In genomic region chr6:39295727-39296411, GRCm38 (mm10) we compare ENCODE assay signal across 8 mouse cellular contexts.
DNase-seq lines count a peak whose midpoint lies in the region; ATAC-seq lines count a peak whose summit lies in the region.
"Had no signal": no experiment of that assay in that cellular context is flagged by ENCODE, and none has a peak within 500 bp of the region (broad histone marks: within the 10 kb centered on the region; RNA-seq: fewer than 3 reads in every experiment).

No protein-coding gene starts in this region.

- ATAC-seq in limb, embryonic 11.5 days (ENCODE audit: insufficient number of reproducible peaks, low FRiP score, low TSS enrichment, low read depth), result no peak
- ATAC-seq: midbrain, embryonic 15.5 days had no signal

- no peaks in the 10 kb centered on the region for H3K4me1 ChIP-seq in limb, embryonic 11.5 days (ENCODE audit: control insufficient read depth, insufficient read depth, low read length)
- H3K4me1 ChIP-seq: midbrain, embryonic 15.5 days had no signal

- H3K9ac ChIP-seq in limb, embryonic 11.5 days (ENCODE audit: low read length), result 0 out of 2 replicates have a peak overlapping the region, but pooled peaks have one; percentile 12
- H3K9ac ChIP-seq: midbrain, embryonic 15.5 days had no signal

- no peak overlapping the region for H3K4me3 ChIP-seq in limb, embryonic 11.5 days (ENCODE audit: low read depth, low read length)
- H3K4me3 ChIP-seq: midbrain, embryonic 15.5 days had no signal

- no peaks in the 10 kb centered on the region for H3K27me3 ChIP-seq in limb, embryonic 11.5 days (ENCODE audit: control insufficient read depth, insufficient read depth, low read length)
- H3K27me3 ChIP-seq: midbrain, embryonic 15.5 days had no signal

- H3K36me3 ChIP-seq in limb, embryonic 11.5 days (ENCODE audit: control insufficient read depth, insufficient read depth, low read length), result no peaks in the 10 kb centered on the region
- H3K36me3 ChIP-seq: midbrain, embryonic 15.5 days had no signal

- WGBS in limb, embryonic 11.5 days, result 17% methylated on average over 14 of the region's 14 CpGs

- 0 out of 2 replicates have a peak overlapping the region, but pooled peaks have one; percentile 36 for H3K27ac ChIP-seq in limb, embryonic 11.5 days (replicated peaks; ENCODE audit: low read depth, low read length)
- H3K27ac ChIP-seq: midbrain, embryonic 15.5 days had no signal

- peak; percentile 30 to 36 for DNase-seq in thymus, postnatal 10 days (ENCODE audit: low spot score in 2 of 2)
- no peak for DNase-seq in thymus, adult 18-20 months
- DNase-seq in gastrocnemius, postnatal 10 days, result peak; percentile 26
- DNase-seq in limb, embryonic 11.5 days (ENCODE audit: low spot score), result no peak
- DNase-seq in thymus, postnatal 4 days, result peak; percentile 38
- DNase-seq in retina, embryonic 14.5 days (ENCODE audit: low spot score), result no peak
- no peak for DNase-seq in c-Kit-positive CD71-positive TER-119-positive erythroid progenitor cells, embryonic 14.5 days (ENCODE audit: low spot score)

- H3K4me2 ChIP-seq in limb, embryonic 11.5 days (ENCODE audit: low read depth, severe bottlenecking), result peak overlapping the region; percentile 21; the same call in 1 of the 2 replicates
- H3K4me2 ChIP-seq: midbrain, embryonic 15.5 days had no signal

- H3K9me3 ChIP-seq in limb, embryonic 11.5 days (ENCODE audit: control insufficient read depth, low read length), result no peaks in the 10 kb centered on the region
- H3K9me3 ChIP-seq: midbrain, embryonic 15.5 days had no signal

Comparison
In these comparisons a context has a peak if more than half of its experiments do, and no peak if none do; other contexts are left out.
1. DNase-seq: peak in thymus, postnatal 10 days (2 of 2), gastrocnemius, postnatal 10 days (single experiment) and thymus, postnatal 4 days (single experiment); none in thymus, adult 18-20 months (0 of 2), limb, embryonic 11.5 days (single experiment), retina, embryonic 14.5 days (single experiment) and c-Kit-positive CD71-positive TER-119-positive erythroid progenitor cells, embryonic 14.5 days (single experiment).